Comparison of ENCODE assay signal across 22 mouse cellular contexts in the genomic region with DNA sequence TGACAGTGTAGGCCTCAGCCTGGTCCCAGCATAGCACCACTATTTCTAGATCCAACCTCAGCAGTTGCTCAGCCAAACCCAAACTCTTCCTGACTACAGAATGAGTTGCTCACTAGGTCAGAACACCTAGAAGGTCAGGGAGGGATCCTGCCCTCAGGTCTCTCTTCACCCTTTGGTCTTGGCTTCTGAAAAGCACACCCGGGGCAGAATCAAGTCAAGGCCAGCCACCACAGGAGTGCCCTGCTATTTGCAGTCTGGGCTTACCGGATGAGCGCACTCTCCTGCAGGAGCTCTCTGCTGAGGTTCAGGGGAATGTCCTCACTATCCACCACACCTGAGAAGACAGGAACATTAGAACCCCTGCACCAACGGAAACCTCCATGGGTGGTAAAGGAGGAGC. TPM values are rescaled to one million over a fixed set of nuclear protein-coding genes. Genes with fewer than 3 reads are reported as not detected.
DNase-seq lines count a peak whose midpoint lies in the region; ATAC-seq and TF ChIP-seq lines count a peak whose summit lies in the region.
"Had no signal": no experiment of that assay in that cellular context is flagged by ENCODE, and none has a peak within 500 bp of the region (broad histone marks: within the 10 kb centered on the region; RNA-seq: fewer than 3 reads in every experiment).

No protein-coding gene starts in this region.

- no peak for TF ChIP-seq POLR2A in kidney, adult 2 months (IDR thresholded peaks at IDR 0.05; ENCODE audit: low read depth, low read length)

- H3K4me2 ChIP-seq in midbrain, embryonic 11.5 days, result no peak overlapping the region
- H3K4me2 ChIP-seq in midbrain, embryonic 13.5 days (replicated peaks), result no peak overlapping the region
- H3K4me2 ChIP-seq: embryonic facial prominence, embryonic 13.5 days; embryonic facial prominence, embryonic 15.5 days; forebrain, embryonic 12.5 days had no signal

- H3K4me3 ChIP-seq in kidney, adult 2 months (ENCODE audit: insufficient read depth, low read depth, low read length), result no peak overlapping the region
- no peak overlapping the region for H3K4me3 ChIP-seq in midbrain, embryonic 11.5 days (ENCODE audit: low read depth, low read length)
- no peak overlapping the region for H3K4me3 ChIP-seq in midbrain, embryonic 13.5 days (replicated peaks)
- H3K4me3 ChIP-seq: embryonic facial prominence, embryonic 13.5 days; embryonic facial prominence, embryonic 15.5 days; erythroblast, embryonic 14.5 days; forebrain, embryonic 10.5 days; forebrain, embryonic 12.5 days had no signal

- ATAC-seq in midbrain, embryonic 11.5 days (ENCODE audit: low FRiP score), result no peak
- ATAC-seq in midbrain, embryonic 13.5 days, result no peak
- ATAC-seq: forebrain, embryonic 14.5 days had no signal

- 60% methylated on average over 4 of the region's 4 CpGs for WGBS in kidney, adult 2 months
- WGBS in midbrain, embryonic 11.5 days, result 90% methylated on average over 4 of the region's 4 CpGs
- WGBS in midbrain, embryonic 13.5 days, result 98% methylated on average over 4 of the region's 4 CpGs

- H3K9me3 ChIP-seq in midbrain, embryonic 11.5 days (ENCODE audit: control insufficient read depth, low read length), result no peaks in the 10 kb centered on the region
- H3K9me3 ChIP-seq in midbrain, embryonic 13.5 days, result no peaks in the 10 kb centered on the region
- H3K9me3 ChIP-seq: embryonic facial prominence, embryonic 13.5 days; embryonic facial prominence, embryonic 15.5 days; forebrain, embryonic 10.5 days; forebrain, embryonic 12.5 days had no signal

- TF ChIP-seq CTCF in kidney, adult 2 months (conservative IDR thresholded peaks at IDR 0.05; ENCODE audit: insufficient read depth, insufficient read length, low read depth, low read length), result no peak

- H3K36me3 ChIP-seq in kidney, adult 2 months (ENCODE audit: control insufficient read depth, insufficient read depth, low read length), result no peaks in the 10 kb centered on the region; the same call in none of the 2 replicates
- H3K36me3 ChIP-seq in midbrain, embryonic 11.5 days (ENCODE audit: control insufficient read depth, insufficient read depth, low read length), result peaks cover 31% of the 10 kb centered on the region
- H3K36me3 ChIP-seq in midbrain, embryonic 13.5 days, result peaks cover 90% of the 10 kb centered on the region

- DNase-seq in kidney, adult 2 months, result peak; percentile 65
- DNase-seq in kidney, postnatal 10 days, result no peak
- DNase-seq in kidney, adult 9 months, result peak; percentile 62
- no peak for DNase-seq in kidney, postnatal 14 days
- peak; percentile 39 for DNase-seq in midbrain, embryonic 11.5 days (ENCODE audit: low spot score, missing footprints)
- DNase-seq: adrenal gland, adult 2 months; adrenal gland, postnatal 10 days; adrenal gland, postnatal 25 days; cerebellum, adult 11 months; cerebellum, adult 18-20 months; cerebellum, adult 8-10 months; cerebellum, adult 9-11 months; cerebellum, postnatal 14 days; cerebellum, postnatal 36 days; embryo, embryonic 11 days had no signal

- H3K9ac ChIP-seq in midbrain, embryonic 11.5 days (ENCODE audit: low read length), result no peak overlapping the region
- H3K9ac ChIP-seq in midbrain, embryonic 13.5 days (replicated peaks), result no peak overlapping the region
- H3K9ac ChIP-seq: embryonic facial prominence, embryonic 13.5 days; embryonic facial prominence, embryonic 15.5 days; forebrain, embryonic 12.5 days had no signal

- no peaks in the 10 kb centered on the region for H3K27me3 ChIP-seq in kidney, adult 2 months (replicated peaks; ENCODE audit: control insufficient read depth, insufficient read depth, low read length)
- H3K27me3 ChIP-seq in midbrain, embryonic 11.5 days (ENCODE audit: control insufficient read depth, insufficient read depth, low read length), result no peaks in the 10 kb centered on the region
- H3K27me3 ChIP-seq in midbrain, embryonic 13.5 days, result no peaks in the 10 kb centered on the region
- H3K27me3 ChIP-seq: embryonic facial prominence, embryonic 13.5 days; embryonic facial prominence, embryonic 15.5 days; forebrain, embryonic 12.5 days had no signal

- no peak overlapping the region for H3K27ac ChIP-seq in kidney, adult 2 months (ENCODE audit: insufficient read depth, low read depth, low read length)
- H3K27ac ChIP-seq in midbrain, embryonic 11.5 days (ENCODE audit: low read depth, low read length), result no peak overlapping the region
- H3K27ac ChIP-seq in midbrain, embryonic 13.5 days, result no peak overlapping the region
- H3K27ac ChIP-seq: embryonic facial prominence, embryonic 13.5 days; embryonic facial prominence, embryonic 15.5 days; forebrain, embryonic 10.5 days; forebrain, embryonic 12.5 days had no signal

- no peaks in the 10 kb centered on the region; the same call in 1 of the 2 replicates for H3K4me1 ChIP-seq in kidney, adult 2 months (ENCODE audit: control insufficient read depth, insufficient read depth, low read length)
- H3K4me1 ChIP-seq in midbrain, embryonic 11.5 days (ENCODE audit: control insufficient read depth, insufficient read depth, low read length), result no peaks in the 10 kb centered on the region
- H3K4me1 ChIP-seq in midbrain, embryonic 13.5 days (replicated peaks), result no peaks in the 10 kb centered on the region
- H3K4me1 ChIP-seq: embryonic facial prominence, embryonic 13.5 days; embryonic facial prominence, embryonic 15.5 days; forebrain, embryonic 10.5 days; forebrain, embryonic 12.5 days had no signal

RNA-seq across cellular contexts. Expression of a gene that starts 15.9 kb away (rescaled TPM):
- polyA plus RNA-seq in kidney, adult 2 months (2012; rRNA removed), result 2,240 and 2,440 TPM in 2 replicates
- 4.6 and 5.8 TPM in 2 replicates for polyA plus RNA-seq in midbrain, embryonic 11.5 days (2014; fragmentation: Nextera tagmentation; extraction: Ambion mirVana)
- 5.1 and 7.1 TPM in 2 replicates for polyA plus RNA-seq in midbrain, embryonic 13.5 days (2015; fragmentation: Nextera tagmentation; extraction: Ambion mirVana)
- polyA plus RNA-seq: adrenal gland, adult 2 months; erythroblast, embryonic 14.5 days had no signal

RNA-seq across cellular contexts. Expression of a gene that starts 25.0 kb away (rescaled TPM):
- 225 and 226 TPM in 2 replicates for polyA plus RNA-seq in kidney, adult 2 months (2012; rRNA removed)
- 74.5 and 77.0 TPM in 2 replicates for polyA plus RNA-seq in midbrain, embryonic 11.5 days (2014; fragmentation: Nextera tagmentation; extraction: Ambion mirVana)
- polyA plus RNA-seq in midbrain, embryonic 13.5 days (2015; fragmentation: Nextera tagmentation; extraction: Ambion mirVana), result 48.4 and 51.2 TPM in 2 replicates

RNA-seq across cellular contexts. Expression of a gene that starts 49.0 kb away (rescaled TPM):
- polyA plus RNA-seq in kidney, adult 2 months (2012; rRNA removed), result 36.0 and 41.0 TPM in 2 replicates
- 25.1 TPM in 2 replicates for polyA plus RNA-seq in midbrain, embryonic 11.5 days (2014; fragmentation: Nextera tagmentation; extraction: Ambion mirVana)
- 24.7 and 25.3 TPM in 2 replicates for polyA plus RNA-seq in midbrain, embryonic 13.5 days (2015; fragmentation: Nextera tagmentation; extraction: Ambion mirVana)

Comparison
In these comparisons a context has a peak if more than half of its experiments do, and no peak if none do; other contexts are left out.
1. DNase-seq: peak in kidney, adult 2 months (single experiment), kidney, adult 9 months (single experiment) and midbrain, embryonic 11.5 days (single experiment); none in kidney, postnatal 10 days (single experiment) and kidney, postnatal 14 days (single experiment).
2. RNA of a gene that starts 15.9 kb away (polyA plus RNA-seq): 2,240 to 2,440 TPM in kidney, adult 2 months; 5.1 to 7.1 TPM in midbrain, embryonic 13.5 days and 4.6 to 5.8 TPM in midbrain, embryonic 11.5 days; every median in the first group is over 100 times any median in the second.